Mouse (Mus musculus) limb, embryonic 11.5 days (tissue): ENCODE results near the gene Srgap1. TPM values are rescaled to one million over a fixed set of nuclear protein-coding genes. Genes with fewer than 3 reads are reported as not detected.
"Not testable (repeated sequence)": the region's sequence is repeated elsewhere in the genome, so short reads cannot be mapped to it uniquely, and the experiment has no call there.

Experiments
- ATAC-seq: fragments of 200-750 bp; cut with Nextera tagmentation; 2 replicates; pipeline ENCODE4 v1.8.0; 2017; ENCODE audit warnings: low read depth; ENCODE audit not compliant: insufficient number of reproducible peaks, low FRiP score, low TSS enrichment
- DNase-seq: peaks from one replicate; pipeline ENCODE4 v3.0.0-alpha.2; 2015; ENCODE audit warnings: low spot score
- H3K27ac ChIP-seq: fragments of 300-500 bp; sonication (generic); replicated peaks from 2 replicates; pipeline ENCODE4 v1.5.1; 2014; ENCODE audit warnings: low read depth, mild to moderate bottlenecking, low read length
- H3K27me3 ChIP-seq: fragments of 300-500 bp; sonication (generic); 2 replicates; pipeline ENCODE4 v1.6.1; 2014; ENCODE audit warnings: mild to moderate bottlenecking, low read length, mixed read lengths; ENCODE audit not compliant: control insufficient read depth, insufficient read depth
- H3K36me3 ChIP-seq: fragments of 300-500 bp; sonication (generic); 2 replicates; pipeline ENCODE4 v1.6.1; 2014; ENCODE audit warnings: mild to moderate bottlenecking, low read length, moderate library complexity, mixed read lengths; ENCODE audit not compliant: control insufficient read depth, insufficient read depth
- H3K4me1 ChIP-seq: fragments of 300-500 bp; sonication (generic); 2 replicates; pipeline ENCODE4 v1.6.1; 2014; ENCODE audit warnings: low read length, mixed read lengths; ENCODE audit not compliant: control insufficient read depth, insufficient read depth
- H3K4me2 ChIP-seq: fragments of 300-500 bp; sonication (generic); 2 replicates; pipeline ENCODE4 v1.6.1; 2014; ENCODE audit warnings: low read depth, mild to moderate bottlenecking, moderate library complexity; ENCODE audit not compliant: severe bottlenecking
- H3K4me3 ChIP-seq: fragments of 300-500 bp; sonication (generic); 2 replicates; pipeline ENCODE4 v1.5.1; 2014; ENCODE audit warnings: low read depth, low read length
- H3K9ac ChIP-seq: fragments of 300-500 bp; sonication (generic); 2 replicates; pipeline ENCODE4 v1.6.1; 2014; ENCODE audit warnings: mild to moderate bottlenecking, low read length
- H3K9me3 ChIP-seq: fragments of 300-500 bp; sonication (generic); 2 replicates; pipeline ENCODE4 v1.6.1; 2016; ENCODE audit warnings: low read length; ENCODE audit not compliant: control insufficient read depth
- whole genome bisulfite sequencing: fragments of 180-500 bp; shearing (Covaris S2); extraction: QIAGEN DNeasy Blood & Tissue Kit; methylation state at CpG from one replicate; pipeline ENCODE4 v1.1.7; 2014; 5-methylcytosine and 5-hydroxymethylcytosine counted together
- polyA plus RNA-seq: library from polyadenylated mRNA; unstranded; fragments of >200 nt; fragmentation: Nextera tagmentation; extraction: Ambion mirVana; gene quantifications from 2 replicates; pipeline ENCODE4 v1.2.1, GENCODE M21; 2014

Srgap1 gene
- polyA plus RNA-seq, 1 experiment from 2014 or later: 6.1 TPM

DNA sequence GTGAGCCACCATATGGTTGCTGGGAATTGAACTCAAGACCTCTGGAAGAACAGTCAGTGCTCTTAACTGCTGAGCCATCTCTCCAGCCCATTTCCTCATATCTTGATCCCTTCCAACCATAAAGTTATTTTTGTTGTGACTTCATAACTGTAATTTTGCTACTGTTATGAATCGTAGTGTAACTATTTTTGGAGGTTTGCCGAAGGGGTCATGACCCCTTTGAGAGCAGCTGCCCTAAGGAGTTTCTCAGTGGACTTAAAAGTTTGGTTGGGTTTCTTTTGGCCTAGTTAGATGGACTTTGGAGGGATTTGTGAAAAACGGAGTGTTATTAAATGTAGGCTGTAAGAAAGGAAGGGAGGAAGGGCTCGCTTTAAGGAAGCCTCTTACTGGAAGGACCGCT lies 277.4 kb downstream of the Srgap1 start:
- Histone ChIP-seq H3K4me2 (no peak overlapping the region), H3K27me3 (no peaks in the 10 kb centered on the region), H3K27ac (no peak overlapping the region), H3K9me3 (no peaks in the 10 kb centered on the region), H3K4me1 (no peaks in the 10 kb centered on the region), H3K9ac (no peak overlapping the region), H3K4me3 (no peak overlapping the region), H3K36me3 (no peaks in the 10 kb centered on the region)
- ATAC-seq (no peak), DNase-seq (no peak)
- WGBS: 91% methylated on average over 5 of the region's 5 CpGs

DNA sequence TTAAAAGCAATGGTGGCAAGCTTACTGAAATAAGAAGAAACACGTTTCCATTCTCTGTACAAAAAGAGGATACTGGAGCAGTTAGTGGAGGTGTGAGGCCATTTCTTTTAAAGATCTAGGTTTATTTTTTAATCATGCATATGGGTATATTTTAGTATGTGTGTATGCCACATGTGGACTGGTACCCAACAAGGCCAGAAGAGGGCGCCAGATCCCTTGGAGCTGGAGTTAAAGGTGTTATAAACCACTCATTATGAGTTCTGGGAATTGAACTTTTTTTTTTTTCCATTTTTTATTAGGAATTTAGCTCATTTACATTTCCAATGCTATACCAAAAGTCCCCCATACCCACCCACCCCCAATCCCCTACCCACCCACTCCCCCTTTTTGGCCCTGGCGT lies 279.8 kb downstream of the Srgap1 start:
- not testable (repeated sequence) for H3K4me1 ChIP-seq, H3K9me3 ChIP-seq, H3K36me3 ChIP-seq, ATAC-seq, H3K27me3 ChIP-seq, H3K4me3 ChIP-seq, H3K4me2 ChIP-seq, H3K9ac ChIP-seq, H3K27ac ChIP-seq
- WGBS: 78% methylated on average over 3 of the region's 3 CpGs
- peak; percentile 45 for DNase-seq

DNA sequence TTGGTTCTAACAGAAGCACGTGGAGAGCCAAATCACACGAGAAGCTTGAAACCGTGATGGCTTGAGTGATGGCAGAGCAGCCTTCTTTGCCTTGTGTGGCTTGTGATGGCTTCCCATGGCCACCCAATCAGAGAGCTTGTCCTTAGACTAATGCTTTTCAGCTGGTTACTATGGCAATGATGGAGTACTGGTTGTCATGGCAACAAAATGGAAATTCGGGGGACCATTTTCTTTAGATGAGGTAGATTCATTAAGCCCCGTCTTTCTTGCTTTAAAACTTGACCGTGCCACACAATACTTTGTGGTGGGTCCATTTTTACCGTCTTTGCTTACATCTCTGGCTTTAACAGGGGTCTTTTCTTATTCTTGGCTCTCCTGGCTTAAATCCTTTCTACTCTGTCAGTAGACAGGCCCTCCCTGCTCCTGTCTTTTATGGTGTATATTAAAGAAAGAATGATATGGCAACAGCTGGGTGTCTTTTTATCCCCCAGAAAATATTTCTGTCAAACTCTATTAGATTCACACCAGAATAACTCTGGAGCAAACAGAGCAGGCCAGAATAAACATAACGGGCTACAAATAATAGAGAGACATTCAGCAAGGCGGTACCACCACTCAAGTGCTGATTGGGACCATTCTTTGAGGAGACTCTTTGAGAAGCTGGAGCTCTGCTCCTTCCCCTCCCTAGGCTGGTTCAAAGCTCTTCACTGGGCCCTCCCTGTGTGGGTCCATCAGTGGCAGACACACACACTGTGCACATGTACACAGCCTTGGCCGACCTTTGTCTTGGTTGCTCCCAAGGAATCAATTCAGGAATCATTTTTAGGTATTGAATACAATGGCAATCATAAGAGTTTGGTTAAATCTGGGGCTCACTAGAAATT lies 281.7 kb downstream of the Srgap1 start:
- Histone ChIP-seq H3K4me3 (no peak overlapping the region), H3K9me3 (no peaks in the 10 kb centered on the region), H3K27ac (no peak overlapping the region), H3K9ac (no peak overlapping the region), H3K4me1 (no peaks in the 10 kb centered on the region), H3K36me3 (no peaks in the 10 kb centered on the region), H3K27me3 (no peaks in the 10 kb centered on the region), H3K4me2 (no peak overlapping the region)
- 84% methylated on average over 10 of the region's 10 CpGs for WGBS
- ATAC-seq (no peak), DNase-seq (no peak)

DNA sequence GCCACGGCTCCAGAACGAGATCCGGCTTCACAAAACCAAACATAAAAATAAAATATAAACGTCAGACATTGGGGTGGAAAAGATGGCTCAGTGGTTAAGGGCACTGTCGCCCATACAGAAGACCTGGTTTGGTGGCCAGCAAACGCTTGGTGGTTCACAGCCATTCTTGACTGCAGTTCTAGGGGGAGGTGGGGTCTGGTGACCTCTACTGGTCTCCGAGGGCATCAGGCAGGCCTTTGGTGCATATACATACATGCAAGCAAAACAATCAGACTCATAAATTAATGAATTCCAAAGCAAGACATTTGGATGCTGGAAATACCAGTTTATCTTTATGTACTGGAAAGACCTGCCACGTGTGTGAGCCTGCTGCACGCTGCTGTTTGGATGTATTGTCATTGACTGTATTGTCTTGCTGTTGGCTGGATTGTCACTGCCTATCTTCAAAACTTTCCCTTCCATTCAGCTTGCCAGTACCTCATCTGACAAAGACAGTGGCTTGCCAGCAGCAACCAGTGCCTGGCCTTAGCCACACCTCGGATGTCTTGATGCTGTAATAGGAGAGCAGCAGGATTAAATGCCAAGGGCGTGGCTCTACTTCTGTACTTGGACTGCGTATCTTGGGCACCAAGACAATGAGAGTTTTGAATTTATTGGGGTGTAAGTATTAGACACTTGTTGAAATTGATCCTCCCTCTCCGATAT lies 282.5 kb downstream of the Srgap1 start:
- WGBS: 87% methylated on average over 13 of the region's 13 CpGs
- DNase-seq: no peak
- no peaks in the 10 kb centered on the region for H3K4me1 ChIP-seq
- H3K27me3 ChIP-seq: no peaks in the 10 kb centered on the region
- no peak overlapping the region for H3K27ac ChIP-seq
- H3K9ac ChIP-seq: no peak overlapping the region
- ATAC-seq: no peak
- no peak overlapping the region for H3K4me2 ChIP-seq
- no peaks in the 10 kb centered on the region for H3K36me3 ChIP-seq
- H3K9me3 ChIP-seq: no peaks in the 10 kb centered on the region
- no peak overlapping the region for H3K4me3 ChIP-seq

DNA sequence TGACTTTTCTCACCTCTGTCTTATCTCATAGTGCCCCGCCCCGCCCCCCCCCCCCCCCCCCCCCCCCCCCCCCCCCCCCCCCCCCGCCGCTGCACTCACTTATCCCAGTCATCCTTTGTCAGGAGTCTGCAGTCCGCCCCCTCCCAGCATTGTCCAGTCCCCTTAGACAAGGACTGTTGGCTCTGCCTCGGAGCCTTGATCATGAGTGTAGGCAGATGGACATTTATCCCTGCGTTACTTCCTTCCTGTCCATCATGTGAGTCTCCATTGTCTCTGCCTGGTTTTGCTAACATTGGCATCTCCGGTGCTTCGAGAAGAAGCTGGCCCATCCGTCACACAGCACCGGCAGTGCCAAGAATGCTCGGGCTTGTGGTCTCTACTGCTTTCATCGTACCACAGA lies 283.9 kb downstream of the Srgap1 start:
- no peak overlapping the region for H3K4me3 ChIP-seq
- no peaks in the 10 kb centered on the region for H3K36me3 ChIP-seq
- ATAC-seq: no peak
- no peak overlapping the region for H3K4me2 ChIP-seq
- no peak overlapping the region for H3K9ac ChIP-seq
- no peaks in the 10 kb centered on the region for H3K4me1 ChIP-seq
- no peak for DNase-seq
- H3K27me3 ChIP-seq: no peaks in the 10 kb centered on the region
- WGBS: 88% methylated on average over 9 of the region's 13 CpGs
- H3K27ac ChIP-seq: no peak overlapping the region
- no peaks in the 10 kb centered on the region for H3K9me3 ChIP-seq

DNA sequence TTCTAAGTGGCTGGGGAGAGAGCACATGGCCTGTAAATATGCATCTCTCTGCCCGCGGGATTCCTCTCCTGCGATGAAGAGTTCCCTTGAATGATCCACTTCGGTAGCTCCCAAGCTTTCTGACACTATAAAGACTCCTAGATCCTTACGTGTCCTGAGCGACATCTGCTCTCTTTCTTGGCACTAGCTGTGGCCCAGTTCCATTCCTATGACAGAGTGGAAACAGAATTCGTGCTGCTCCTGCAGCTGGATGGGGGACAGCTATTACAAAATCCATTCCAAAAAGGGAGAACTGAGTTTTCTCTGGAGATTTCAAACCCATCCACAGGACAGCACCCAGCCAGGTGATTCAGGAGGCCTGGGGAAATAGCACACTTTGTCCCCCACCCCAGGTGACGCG lies 285.0 kb downstream of the Srgap1 start:
- ATAC-seq (no peak), DNase-seq (no peak)
- Histone ChIP-seq H3K4me1 (no peaks in the 10 kb centered on the region), H3K4me2 (no peak overlapping the region), H3K9ac (no peak overlapping the region), H3K27me3 (no peaks in the 10 kb centered on the region), H3K27ac (no peak overlapping the region), H3K36me3 (no peaks in the 10 kb centered on the region), H3K4me3 (no peak overlapping the region), H3K9me3 (no peaks in the 10 kb centered on the region)
- 92% methylated on average over 9 of the region's 9 CpGs for WGBS

DNA sequence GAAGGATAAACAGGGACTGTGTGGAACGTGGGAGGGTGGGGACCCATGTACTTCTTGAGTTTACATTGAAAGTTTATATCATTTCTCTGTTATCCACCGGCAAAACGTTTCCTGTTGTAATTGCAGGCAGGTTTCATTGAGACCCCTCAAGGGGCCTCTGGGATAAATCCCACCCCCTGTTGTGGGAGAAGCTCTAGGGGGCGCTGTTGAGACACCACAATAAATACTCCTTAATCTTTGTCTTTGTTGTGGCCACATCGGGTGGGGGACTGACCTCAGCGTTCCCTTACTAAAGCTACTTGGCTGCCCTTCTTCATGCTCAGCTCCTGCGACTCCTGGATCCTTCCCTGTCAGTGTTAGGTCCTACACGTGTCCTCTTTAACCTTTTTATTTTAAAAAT lies 288.0 kb downstream of the Srgap1 start:
- DNase-seq: peak; percentile 43
- WGBS: 58% methylated on average over 8 of the region's 8 CpGs
- H3K9me3 ChIP-seq: no peaks in the 10 kb centered on the region

DNA sequence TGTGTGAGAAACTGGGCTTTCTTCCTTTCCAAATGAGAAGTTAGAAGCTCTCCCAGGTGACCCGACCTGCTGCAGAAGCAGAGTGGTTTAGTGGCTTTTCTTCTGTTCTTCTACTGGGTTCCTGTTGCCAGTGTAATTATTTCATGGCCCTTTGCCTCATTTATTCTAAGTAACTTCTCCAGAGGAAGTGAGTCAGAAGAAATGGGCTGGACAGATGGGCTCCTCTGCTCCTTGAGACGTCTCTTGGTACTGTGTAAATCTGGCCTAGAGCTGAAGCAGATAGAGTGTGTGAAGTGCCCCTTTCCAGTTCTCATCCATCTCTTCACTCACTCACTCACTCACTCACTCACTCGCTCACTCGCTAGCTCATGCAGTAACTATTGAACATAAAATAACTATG lies 290.4 kb downstream of the Srgap1 start:
- Histone ChIP-seq H3K4me2 (no peak overlapping the region), H3K9me3 (no peaks in the 10 kb centered on the region), H3K27ac (no peak overlapping the region), H3K27me3 (no peaks in the 10 kb centered on the region), H3K4me1 (no peaks in the 10 kb centered on the region), H3K36me3 (no peaks in the 10 kb centered on the region), H3K4me3 (no peak overlapping the region), H3K9ac (no peak overlapping the region)
- ATAC-seq (no peak), DNase-seq (no peak)
- WGBS: 78% methylated on average over 4 of the region's 4 CpGs

More for the DNA sequence above, 288.0 kb downstream of the Srgap1 start:
- Histone ChIP-seq H3K4me3 (no peak overlapping the region), H3K4me2 (no peak overlapping the region), H3K27ac (no peak overlapping the region), H3K36me3 (no peaks in the 10 kb centered on the region), H3K27me3 (no peaks in the 10 kb centered on the region), H3K4me1 (no peaks in the 10 kb centered on the region), H3K9ac (no peak overlapping the region)
- ATAC-seq: no peak
